Mouse (Mus musculus) myocyte (in vitro differentiated cells): ENCODE data around the gene Sh3d19. TPM values are rescaled to one million over a fixed set of nuclear protein-coding genes. Genes with fewer than 3 reads are reported as not detected.

Source experiments
- H3K27me3 ChIP-seq: one replicate; pipeline ENCODE4 v1.6.1; 2011; ENCODE audit not compliant: control insufficient read depth, insufficient read depth, insufficient read length
- H3K36me3 ChIP-seq: one replicate; pipeline ENCODE4 v1.6.1; 2011; ENCODE audit not compliant: control insufficient read depth, insufficient read depth
- H3K4me2 ChIP-seq: one replicate; pipeline ENCODE4 v1.6.1; 2011; ENCODE audit warnings: low read depth, control low read depth
- H3K4me3 ChIP-seq: one replicate; pipeline ENCODE4 v1.5.1; 2011; ENCODE audit warnings: mild to moderate bottlenecking, control low read depth, moderate library complexity
- H3K79me2 ChIP-seq: one replicate; pipeline ENCODE4 v1.6.1; 2011; ENCODE audit not compliant: control insufficient read depth, insufficient read depth
- H3ac ChIP-seq: one replicate; pipeline ENCODE4 v1.6.1; 2011; ENCODE audit not compliant: control insufficient read depth, insufficient read length
- CEBPB ChIP-seq: IDR thresholded peaks from 2 replicates; pipeline ENCODE4 v1.6.1; 2011; ENCODE audit warnings: mild to moderate bottlenecking, moderate library complexity; ENCODE audit not compliant: poor library complexity, insufficient read depth, severe bottlenecking
- E2F4 ChIP-seq: IDR thresholded peaks from one replicate; pipeline ENCODE4 v1.6.1; 2011; ENCODE audit warnings: mild to moderate bottlenecking, control low read depth, moderate library complexity; ENCODE audit not compliant: insufficient read depth
- MAX ChIP-seq: IDR thresholded peaks from one replicate; pipeline ENCODE4 v1.6.1; 2011; ENCODE audit warnings: low read depth, mild to moderate bottlenecking, control low read depth
- MYOD1 ChIP-seq, 3 experiments: IDR thresholded peaks; one replicate each; pipeline ENCODE4 v1.6.1; 2011; ENCODE audit warnings: control low read depth in 2 of 3, low read depth in 2 of 3, mild to moderate bottlenecking in 2 of 3, moderate library complexity in 1 of 3; ENCODE audit not compliant: insufficient read length in 2 of 3, control insufficient read depth in 1 of 3
- MYOG ChIP-seq, 3 experiments: IDR thresholded peaks; one replicate each; pipeline ENCODE4 v1.6.1; 2011; ENCODE audit warnings: control low read depth in 2 of 3, low read depth in 2 of 3, mild to moderate bottlenecking in 2 of 3; ENCODE audit not compliant: insufficient read length in 2 of 3, control insufficient read depth in 1 of 3, insufficient read depth in 1 of 3
- POLR2A ChIP-seq: IDR thresholded peaks from one replicate; pipeline ENCODE4 v1.6.1; 2011; ENCODE audit warnings: low read depth, mild to moderate bottlenecking, control low read depth, moderate library complexity; ENCODE audit not compliant: insufficient read length
- POLR2AphosphoS2 ChIP-seq: IDR thresholded peaks from one replicate; pipeline ENCODE4 v1.6.1; 2011; ENCODE audit warnings: low read depth, control low read depth; ENCODE audit not compliant: insufficient read length
- REST ChIP-seq: IDR thresholded peaks from one replicate; pipeline ENCODE4 v1.6.1; 2011; ENCODE audit warnings: mild to moderate bottlenecking, control low read depth, moderate library complexity; ENCODE audit not compliant: insufficient read depth, insufficient read length
- SRF ChIP-seq: IDR thresholded peaks from one replicate; pipeline ENCODE4 v1.6.1; 2011; ENCODE audit warnings: low read depth; ENCODE audit not compliant: control insufficient read depth, insufficient read length
- TCF12 ChIP-seq: IDR thresholded peaks from one replicate; pipeline ENCODE4 v1.6.1; 2011; ENCODE audit warnings: mild to moderate bottlenecking, control low read depth; ENCODE audit not compliant: poor library complexity, insufficient read depth, severe bottlenecking
- TCF3 ChIP-seq: IDR thresholded peaks from one replicate; pipeline ENCODE4 v1.6.1; 2011; ENCODE audit warnings: low read depth, control low read depth; ENCODE audit not compliant: insufficient read length
- USF1 ChIP-seq: IDR thresholded peaks from one replicate; pipeline ENCODE4 v1.6.1; 2011; ENCODE audit warnings: low read depth, mild to moderate bottlenecking, control low read depth, moderate library complexity
- polyA plus RNA-seq: library from polyadenylated mRNA; unstranded; fragments of >200 nt; fragmentation: generic; extraction: Trizol; gene quantifications from one replicate; pipeline ENCODE4 v1.2.1, GENCODE M21; 2012; ENCODE audit warnings: missing spikeins

Sh3d19 gene
- polyA plus RNA-seq, 1 experiment = 7.0 TPM

DNA sequence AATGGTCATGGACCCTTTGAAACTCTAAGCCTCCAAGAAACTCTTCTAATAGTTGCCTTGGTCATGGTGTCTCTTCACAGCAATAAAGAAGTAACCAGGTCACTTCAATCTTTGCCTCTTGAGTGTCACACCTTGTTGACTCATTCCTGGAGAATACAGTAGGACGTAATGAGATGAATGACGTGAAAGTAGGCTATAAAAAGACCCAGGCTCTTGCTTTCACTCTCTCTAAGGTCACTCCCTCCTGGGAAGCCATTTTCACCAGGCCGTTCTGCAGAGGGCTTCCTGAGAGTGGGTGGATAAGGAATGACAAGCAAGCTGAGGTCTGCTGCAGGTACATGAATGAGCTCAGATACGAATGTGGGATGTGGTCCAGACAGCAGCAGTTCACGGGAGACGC lies 40.5 kb downstream of the Sh3d19 start:
- Histone ChIP-seq H3ac (no peak overlapping the region), H3K27me3 (no peaks in the 10 kb centered on the region), H3K36me3 (no peaks in the 10 kb centered on the region), H3K4me3 (no peak overlapping the region), H3K4me2 (no peak overlapping the region), H3K79me2 (no peaks in the 10 kb centered on the region)
- TF ChIP-seq MYOG (IDR thresholded peaks at IDR 0.05; ENCODE audit: control insufficient read depth in 1 of 3, insufficient read depth in 1 of 3, insufficient read length in 2 of 3, low read depth in 2 of 3) (no peak), MYOD1 (IDR thresholded peaks at IDR 0.05; ENCODE audit: control insufficient read depth in 1 of 3, insufficient read length in 2 of 3, low read depth in 2 of 3) (no peak), TCF3 (no peak), POLR2A (no peak), E2F4 (no peak), POLR2AphosphoS2 (no peak), MAX (no peak), USF1 (no peak), REST (no peak), SRF (no peak), TCF12 (no peak), CEBPB (no peak)

DNA sequence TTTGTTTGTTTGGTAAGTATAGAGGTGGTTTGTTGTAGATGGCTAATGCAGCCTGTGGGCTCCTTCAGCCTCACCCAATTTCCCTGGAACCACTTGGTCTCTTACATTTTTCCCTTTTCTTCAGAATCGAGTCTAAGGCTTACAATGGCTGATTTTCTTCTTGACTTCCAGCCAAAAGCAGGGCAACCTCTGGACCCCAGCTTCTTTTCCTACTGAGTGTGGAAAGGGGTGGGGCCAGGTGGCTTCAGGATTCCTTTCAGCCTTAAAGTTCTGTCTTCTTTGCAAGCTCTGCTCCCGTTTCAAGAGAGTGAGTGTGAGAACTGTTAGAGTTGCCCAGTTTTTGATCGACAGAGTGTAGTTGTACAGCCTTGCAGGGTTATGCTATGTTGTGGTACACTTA lies 40.9 kb downstream of the Sh3d19 start:
- Histone ChIP-seq H3K4me3 (no peak overlapping the region), H3K27me3 (no peaks in the 10 kb centered on the region), H3K79me2 (no peaks in the 10 kb centered on the region), H3ac (no peak overlapping the region), H3K4me2 (no peak overlapping the region), H3K36me3 (no peaks in the 10 kb centered on the region)
- no peak for TF ChIP-seq MYOD1 (IDR thresholded peaks at IDR 0.05; ENCODE audit: control insufficient read depth in 1 of 3, insufficient read length in 2 of 3, low read depth in 2 of 3)
- no peak for TF ChIP-seq TCF12
- no peak for TF ChIP-seq USF1
- no peak for TF ChIP-seq POLR2A
- TF ChIP-seq SRF = no peak
- no peak for TF ChIP-seq MYOG (IDR thresholded peaks at IDR 0.05; ENCODE audit: control insufficient read depth in 1 of 3, insufficient read depth in 1 of 3, insufficient read length in 2 of 3, low read depth in 2 of 3)
- TF ChIP-seq CEBPB = no peak
- TF ChIP-seq MAX = no peak
- no peak for TF ChIP-seq TCF3
- no peak for TF ChIP-seq REST
- no peak for TF ChIP-seq POLR2AphosphoS2
- no peak for TF ChIP-seq E2F4

DNA sequence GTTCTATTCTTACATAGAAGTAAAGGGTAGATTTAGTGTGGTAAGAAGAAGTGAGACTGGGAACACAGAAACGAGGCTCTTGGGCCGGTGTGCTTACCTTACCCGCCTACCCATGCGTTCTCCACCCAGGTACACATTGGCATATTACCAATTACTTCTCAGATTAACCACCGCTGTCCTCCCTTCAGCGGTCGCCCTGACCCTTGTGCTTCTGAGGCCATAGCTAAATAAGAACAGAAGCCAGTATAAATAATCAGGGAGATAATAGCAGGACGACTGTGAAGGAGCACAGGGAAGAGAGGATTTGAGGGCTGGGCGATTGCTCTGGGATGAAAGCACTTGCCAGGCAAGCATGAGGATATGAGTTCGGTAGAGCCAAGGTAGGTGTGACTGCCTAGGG lies 42.9 kb downstream of the Sh3d19 start:
- H3K27me3 ChIP-seq = no peaks in the 10 kb centered on the region
- no peak overlapping the region for H3K4me3 ChIP-seq
- TF ChIP-seq POLR2A = no peak
- no peak for TF ChIP-seq MAX
- TF ChIP-seq SRF = no peak
- TF ChIP-seq USF1 = no peak
- no peak for TF ChIP-seq TCF12
- no peak for TF ChIP-seq POLR2AphosphoS2
- no peak for TF ChIP-seq MYOD1 (IDR thresholded peaks at IDR 0.05; ENCODE audit: control insufficient read depth in 1 of 3, insufficient read length in 2 of 3, low read depth in 2 of 3)
- no peak for TF ChIP-seq MYOG (IDR thresholded peaks at IDR 0.05; ENCODE audit: control insufficient read depth in 1 of 3, insufficient read depth in 1 of 3, insufficient read length in 2 of 3, low read depth in 2 of 3)
- no peak for TF ChIP-seq TCF3
- TF ChIP-seq CEBPB = no peak
- no peak for TF ChIP-seq E2F4
- TF ChIP-seq REST = no peak
- no peaks in the 10 kb centered on the region for H3K79me2 ChIP-seq
- no peaks in the 10 kb centered on the region for H3K36me3 ChIP-seq
- no peak overlapping the region for H3K4me2 ChIP-seq
- no peak overlapping the region for H3ac ChIP-seq

DNA sequence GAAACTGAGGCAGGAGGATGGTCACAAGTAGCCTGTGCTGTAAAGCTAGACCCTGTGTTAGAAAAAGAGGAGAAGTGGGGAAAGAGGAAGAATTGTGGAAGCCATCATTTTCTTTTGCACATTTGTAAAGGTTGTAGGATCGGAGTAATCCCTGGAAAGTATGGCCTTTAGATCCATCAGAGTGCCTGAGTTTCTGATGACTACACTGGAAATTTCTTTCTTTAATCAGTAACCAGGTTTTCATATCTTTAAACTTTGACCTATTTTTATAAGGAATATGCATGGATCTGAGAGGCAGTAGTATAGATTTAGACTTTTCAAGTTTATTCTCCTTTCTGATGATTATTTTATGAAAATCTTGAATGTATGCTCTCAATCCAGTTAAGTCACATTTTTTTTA lies 46.1 kb downstream of the Sh3d19 start:
- Histone ChIP-seq H3K27me3 (no peaks in the 10 kb centered on the region), H3K4me2 (no peak overlapping the region), H3K4me3 (no peak overlapping the region), H3ac (no peak overlapping the region), H3K79me2 (no peaks in the 10 kb centered on the region), H3K36me3 (no peaks in the 10 kb centered on the region)
- TF ChIP-seq POLR2A (no peak), MAX (no peak), TCF3 (no peak), E2F4 (no peak), CEBPB (no peak), MYOG (IDR thresholded peaks at IDR 0.05; ENCODE audit: control insufficient read depth in 1 of 3, insufficient read depth in 1 of 3, insufficient read length in 2 of 3, low read depth in 2 of 3) (no peak), SRF (no peak), POLR2AphosphoS2 (no peak), MYOD1 (IDR thresholded peaks at IDR 0.05; ENCODE audit: control insufficient read depth in 1 of 3, insufficient read length in 2 of 3, low read depth in 2 of 3) (no peak), USF1 (no peak), TCF12 (no peak), REST (no peak)
